Mouse (Mus musculus) MEL (cell line): Measurements from ENCODE around the gene Safb. TPM values are rescaled to one million over a fixed set of nuclear protein-coding genes. Genes with fewer than 3 reads are reported as not detected.
A peak's percentile ranks its signal among the peaks of the same experiment; 100 is the strongest.

Source experiments
- DNase-seq: peaks from one replicate; pipeline ENCODE4 v3.0.0; 2011; ENCODE audit warnings: low read depth, low spot score
- H3K27ac ChIP-seq: 2 replicates; pipeline ENCODE4 v1.5.1; 2012; ENCODE audit warnings: low read depth, mild to moderate bottlenecking, control low read depth, low read length, moderate library complexity; ENCODE audit not compliant: control insufficient read depth
- H3K27me3 ChIP-seq, 2 experiments: fragments of 150-350 bp in 1 of 2; sonication (generic) in 1 of 2; 2 replicates each; pipeline ENCODE4 v1.6.1; 2012; ENCODE audit warnings: low read length in 2 of 2, mild to moderate bottlenecking in 2 of 2, improper control_type of control experiment in 1 of 2, moderate library complexity in 1 of 2; ENCODE audit not compliant: insufficient read depth in 2 of 2, control insufficient read depth in 1 of 2
- H3K36me3 ChIP-seq, 2 experiments: 2 replicates each; pipeline ENCODE4 v1.6.1; 2012 to 2014; ENCODE audit warnings: low read length in 2 of 2, improper control_type of control experiment in 1 of 2, inconsistent platforms in 1 of 2, mild to moderate bottlenecking in 1 of 2; ENCODE audit not compliant: insufficient read depth in 2 of 2, control insufficient read depth in 1 of 2
- H3K4me1 ChIP-seq, 2 experiments: fragments of 150-350 bp in 1 of 2; sonication (generic) in 1 of 2; 2 replicates each; pipeline ENCODE4 v1.6.1; 2012; ENCODE audit warnings: low read length in 2 of 2, improper control_type of control experiment in 1 of 2, mild to moderate bottlenecking in 1 of 2; ENCODE audit not compliant: insufficient read depth in 2 of 2, control insufficient read depth in 1 of 2
- H3K4me3 ChIP-seq, 2 experiments: fragments of 150-350 bp in 1 of 2; sonication (generic) in 1 of 2; 2 replicates each; pipeline ENCODE4 v1.5.1; 2012; ENCODE audit warnings: low read depth in 2 of 2, low read length in 2 of 2, mild to moderate bottlenecking in 2 of 2, moderate library complexity in 2 of 2, control low read depth in 1 of 2, improper control_type of control experiment in 1 of 2; ENCODE audit not compliant: control insufficient read depth in 1 of 2, insufficient read depth in 1 of 2
- H3K79me2 ChIP-seq: 2 replicates; pipeline ENCODE4 v1.6.1; 2012; ENCODE audit warnings: mild to moderate bottlenecking, low read length, moderate library complexity; ENCODE audit not compliant: control insufficient read depth, poor library complexity, insufficient read depth
- H3K9ac ChIP-seq: 2 replicates; pipeline ENCODE4 v1.6.1; 2012; ENCODE audit warnings: low read depth, mild to moderate bottlenecking, control low read depth, low read length, moderate library complexity; ENCODE audit not compliant: control insufficient read depth, poor library complexity, severe bottlenecking
- H3K9me3 ChIP-seq: fragments of 150-350 bp; sonication (generic); replicated peaks from 2 replicates; pipeline ENCODE4 v1.6.1; 2012; ENCODE audit warnings: mild to moderate bottlenecking, low read length, improper control_type of control experiment, moderate library complexity; ENCODE audit not compliant: insufficient read depth
- E2F4 ChIP-seq: IDR thresholded peaks from 2 replicates; pipeline ENCODE4 v1.6.1; 2011; ENCODE audit warnings: low read depth, low read length, improper control_type of control experiment, borderline replicate concordance
- EP300 ChIP-seq, 2 experiments: IDR thresholded peaks; 2 replicates each; pipeline ENCODE4 v1.6.1; 2011; ENCODE audit warnings: improper control_type of control experiment in 2 of 2, low read length in 2 of 2, low read depth in 1 of 2, mild to moderate bottlenecking in 1 of 2
- ETS1 ChIP-seq: IDR thresholded peaks from 2 replicates; pipeline ENCODE4 v1.6.1; 2012; ENCODE audit warnings: low read depth, mild to moderate bottlenecking, inconsistent platforms, low read length, improper control_type of control experiment, moderate library complexity
- GABPA ChIP-seq: IDR thresholded peaks from 2 replicates; pipeline ENCODE4 v1.6.1; 2012; ENCODE audit warnings: low read depth, mild to moderate bottlenecking, inconsistent platforms, low read length, improper control_type of control experiment, moderate library complexity
- GATA1 ChIP-seq: IDR thresholded peaks from 2 replicates; pipeline ENCODE4 v1.6.1; 2011; ENCODE audit warnings: low read depth, low read length, improper control_type of control experiment
- HCFC1 ChIP-seq: IDR thresholded peaks from 2 replicates; pipeline ENCODE4 v1.6.1; 2012; ENCODE audit warnings: low read depth, mild to moderate bottlenecking, inconsistent platforms, low read length, improper control_type of control experiment, moderate library complexity
- KAT2A ChIP-seq: conservative IDR thresholded peaks from 2 replicates; pipeline ENCODE4 v1.6.1; 2012; ENCODE audit warnings: low read depth, low read length, improper control_type of control experiment, inconsistent platforms
- MAFK ChIP-seq: IDR thresholded peaks from 2 replicates; pipeline ENCODE4 v1.6.1; 2011; ENCODE audit warnings: low read depth, mild to moderate bottlenecking, low read length, improper control_type of control experiment, borderline replicate concordance
- MAX ChIP-seq: IDR thresholded peaks from 2 replicates; pipeline ENCODE4 v1.6.1; 2011; ENCODE audit warnings: low read length, improper control_type of control experiment
- MYC ChIP-seq: IDR thresholded peaks from 2 replicates; pipeline ENCODE4 v1.6.1; 2011; ENCODE audit warnings: low read depth, mild to moderate bottlenecking, low read length, improper control_type of control experiment, moderate library complexity
- POLR2A ChIP-seq, 2 experiments: IDR thresholded peaks; 2 replicates each; pipeline ENCODE4 v1.6.1; 2011 to 2012; ENCODE audit warnings: low read length in 2 of 2, mild to moderate bottlenecking in 2 of 2, control low read depth in 1 of 2, improper control_type of control experiment in 1 of 2, low read depth in 1 of 2, moderate library complexity in 1 of 2; ENCODE audit not compliant: control insufficient read depth in 1 of 2, insufficient read depth in 1 of 2, poor library complexity in 1 of 2
- SIN3A ChIP-seq: IDR thresholded peaks from 2 replicates; pipeline ENCODE4 v1.6.1; 2012; ENCODE audit warnings: low read length, improper control_type of control experiment, inconsistent platforms
- SMC3 ChIP-seq: IDR thresholded peaks from 2 replicates; pipeline ENCODE4 v1.6.1; 2011; ENCODE audit warnings: low read depth, low read length, improper control_type of control experiment
- TBP ChIP-seq: IDR thresholded peaks from 2 replicates; pipeline ENCODE4 v1.8.0; 2011; ENCODE audit warnings: low read depth, low read length, improper control_type of control experiment
- TCF12 ChIP-seq: IDR thresholded peaks from 2 replicates; pipeline ENCODE4 v1.6.1; 2014; ENCODE audit warnings: low read depth, mild to moderate bottlenecking, inconsistent platforms, low read length, improper control_type of control experiment, moderate library complexity
- UBTF ChIP-seq: IDR thresholded peaks from 2 replicates; pipeline ENCODE4 v1.6.1; 2012; ENCODE audit warnings: low read depth, mild to moderate bottlenecking, inconsistent platforms, low read length, improper control_type of control experiment, moderate library complexity, borderline replicate concordance; ENCODE audit not compliant: insufficient read depth
- USF1 ChIP-seq: IDR thresholded peaks from 2 replicates; pipeline ENCODE4 v1.6.1; 2014; ENCODE audit warnings: low read depth, mild to moderate bottlenecking, inconsistent platforms, low read length, improper control_type of control experiment, moderate library complexity
- ZC3H11A ChIP-seq: IDR thresholded peaks from 2 replicates; pipeline ENCODE4 v1.6.1; 2012; ENCODE audit warnings: low read depth, mild to moderate bottlenecking, inconsistent platforms, low read length, improper control_type of control experiment
- ZKSCAN1 ChIP-seq: IDR thresholded peaks from 2 replicates; pipeline ENCODE4 v1.6.1; 2012; ENCODE audit warnings: low read depth, mild to moderate bottlenecking, inconsistent platforms, low read length, improper control_type of control experiment, moderate library complexity
- polyA plus RNA-seq, 2 experiments: library from polyadenylated mRNA; stranded (reverse) in 1 of 2; unstranded in 1 of 2; fragments of >175 nt in 1 of 2; fragments of >200 nt in 1 of 2; gene quantifications; 2 replicates each; pipeline versions ENCODE4 v1.2.1 to v1.2.4; 2012; ENCODE audit warnings: low replicate concordance in 2 of 2, low read depth in 1 of 2; ENCODE audit not compliant: insufficient read length in 2 of 2, insufficient read depth in 1 of 2, missing spikeins in 1 of 2
- total RNA-seq: library from RNA; depleted of rRNA; stranded (reverse); fragments of 300-350 nt; gene quantifications from 2 replicates; pipeline ENCODE4 v1.2.3, GENCODE M21; 2012

Gene Safb
- total and polyA plus RNA-seq, 3 experiments: 87.3 to 203 TPM; not detected in 1

DNA sequence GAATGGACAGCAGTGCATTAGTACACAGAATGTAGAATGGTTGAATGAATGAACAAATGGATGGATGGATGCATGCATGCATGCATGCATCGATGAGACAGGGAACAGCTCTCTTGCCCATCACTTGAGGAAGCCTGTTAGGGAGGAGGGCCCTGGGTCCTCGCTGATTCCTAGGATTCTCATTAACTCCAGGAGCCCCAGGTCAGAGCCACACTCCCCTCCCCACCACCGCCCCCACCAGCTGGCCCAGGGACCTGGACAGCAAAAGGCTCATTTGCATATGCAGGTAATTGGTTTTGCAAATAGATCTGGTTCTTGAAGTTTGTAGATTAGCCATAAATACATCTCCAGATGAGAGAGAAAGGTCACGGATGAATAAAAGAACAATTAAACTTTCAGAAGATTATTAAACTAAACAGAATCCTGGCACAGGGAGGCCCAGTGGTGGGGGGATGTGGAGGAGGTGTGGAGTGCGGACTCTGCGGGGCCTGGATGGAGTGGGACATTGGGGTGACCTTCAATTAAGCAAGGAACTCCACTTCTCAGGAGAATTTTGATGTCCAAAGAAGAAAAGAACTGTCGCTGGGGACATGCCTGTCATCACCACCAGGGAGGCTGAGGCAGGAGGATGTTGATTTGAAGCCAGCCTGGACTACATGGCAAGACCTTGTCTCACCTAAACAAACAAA is 39.8 kb upstream of the Safb start:
- Histone ChIP-seq H3K9ac (no peak overlapping the region), H3K27me3 (no peaks in the 10 kb centered on the region), H3K4me1 (peaks cover 0 to 8% of the 10 kb centered on the region in 2 experiments; a peak in 1 of 4 replicates), H3K79me2 (no peaks in the 10 kb centered on the region), H3K4me3 (no peak overlapping the region), H3K36me3 (no peaks in the 10 kb centered on the region), H3K27ac (no peak overlapping the region), H3K9me3 (no peaks in the 10 kb centered on the region)
- TF ChIP-seq ETS1 (no peak), UBTF (no peak), MYC (no peak), TBP (no peak), MAX (no peak), ZKSCAN1 (no peak), KAT2A (no peak), GATA1 (no peak), MAFK (no peak), SMC3 (no peak)
- DNase-seq: no peak

- TF ChIP-seq USF1: 0 out of 2 replicates have a peak, but pooled peaks have one; percentile 22
- no peak for TF ChIP-seq EP300 (IDR thresholded peaks at IDR 0.05; ENCODE audit: low read depth in 1 of 2, low read length in 2 of 2)
- TF ChIP-seq TCF12: 0 out of 2 replicates have a peak, but pooled peaks have one; percentile 0
- TF ChIP-seq GATA1: peak; percentile 68
- TF ChIP-seq KAT2A: peak; percentile 44; the same call in 1 of the 2 replicates
- TF ChIP-seq HCFC1: peak; percentile 91
- H3K9ac ChIP-seq: no peak overlapping the region
- H3K27me3 ChIP-seq: no peaks in the 10 kb centered on the region
- no peak overlapping the region for H3K4me3 ChIP-seq
- H3K9me3 ChIP-seq: no peaks in the 10 kb centered on the region
- peak; percentile 77 for DNase-seq
- H3K4me1 ChIP-seq: peaks cover 0 to 5% of the 10 kb centered on the region in 2 experiments; a peak in 1 of 4 replicates
- H3K36me3 ChIP-seq: no peaks in the 10 kb centered on the region
- H3K79me2 ChIP-seq: no peaks in the 10 kb centered on the region
- no peak overlapping the region for H3K27ac ChIP-seq
These were observed 38.7 kb upstream of the Safb start for GRCm38 (mm10) chr17:56545945-56546344.

DNA sequence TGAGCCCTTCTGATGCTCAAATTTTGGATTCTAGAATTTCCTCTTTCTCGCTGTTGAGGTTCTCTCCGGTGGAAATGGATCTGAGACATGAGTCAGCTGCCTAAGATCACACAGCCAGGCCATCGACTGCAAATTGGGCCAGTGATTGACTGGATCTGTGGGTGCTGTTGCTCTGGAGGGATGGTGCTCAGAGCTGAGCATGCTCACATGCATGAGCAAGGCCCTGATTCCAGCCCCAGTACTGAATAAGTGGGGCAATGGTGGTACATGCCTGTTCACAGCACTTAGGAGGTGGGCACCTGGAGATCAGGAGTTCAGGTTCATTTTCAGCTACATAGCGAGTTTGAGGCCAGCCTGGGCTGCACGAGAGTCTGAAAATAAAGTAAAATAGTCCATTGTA is 38.0 kb upstream of the Safb start:
- no peak for TF ChIP-seq ZKSCAN1
- TF ChIP-seq MAX: no peak
- peak in 1 of 2 experiments; percentile 42; a peak in 1 of 4 replicates for TF ChIP-seq POLR2A (IDR thresholded peaks at IDR 0.05; ENCODE audit: control insufficient read depth in 1 of 2, insufficient read depth in 1 of 2, low read depth in 1 of 2, low read length in 2 of 2, poor library complexity in 1 of 2)
- TF ChIP-seq E2F4: no peak
- no peak for TF ChIP-seq MYC
- TF ChIP-seq SIN3A: no peak
- no peak for TF ChIP-seq ZC3H11A
- no peak for TF ChIP-seq GABPA
- DNase-seq: peak; percentile 29
- H3K27me3 ChIP-seq: no peaks in the 10 kb centered on the region

More for the DNA sequence above, 38.0 kb upstream of the Safb start:
- no peak overlapping the region for H3K4me3 ChIP-seq
- no peak overlapping the region for H3K9ac ChIP-seq
- no peak overlapping the region for H3K27ac ChIP-seq
- no peaks in the 10 kb centered on the region for H3K79me2 ChIP-seq
- H3K4me1 ChIP-seq: 0 out of 4 replicates have a peak, but pooled peaks cover 0 to 4% of the 10 kb centered on the region in 2 experiments
- H3K36me3 ChIP-seq: no peaks in the 10 kb centered on the region
- no peaks in the 10 kb centered on the region for H3K9me3 ChIP-seq
